Mouse (Mus musculus): ENCODE results near the gene Pik3r6. TPM values are rescaled to one million over a fixed set of nuclear protein-coding genes. Genes with fewer than 3 reads are reported as not detected.

Gene Pik3r6
- polyA plus RNA-seq, 1 experiment = 5.4 TPM

- Histone ChIP-seq H3K36me3 (ENCODE audit: control insufficient read depth, insufficient read depth, low read length) (no peaks in the 10 kb centered on the region), H3K4me3 (ENCODE audit: control insufficient read depth, low read depth, low read length) (no peak overlapping the region), H3K27me3 (ENCODE audit: control insufficient read depth, insufficient read depth, low read length) (no peaks in the 10 kb centered on the region), H3K27ac (ENCODE audit: control insufficient read depth, insufficient read depth, low read depth, low read length) (no peak overlapping the region), H3K4me1 (ENCODE audit: control insufficient read depth, insufficient read depth, low read length) (peaks cover 2% of the 10 kb centered on the region; the same call in 1 of the 2 replicates)
- TF ChIP-seq CTCF (IDR thresholded peaks at IDR 0.05; ENCODE audit: control insufficient read depth, insufficient read depth, insufficient replicate concordance, low read depth, low read length) (no peak), POLR2A (IDR thresholded peaks at IDR 0.05; ENCODE audit: control insufficient read depth, low read depth, low read length) (no peak)
Measured at GRCm38 (mm10) chr11:68577076-68577475, 74.3 kb downstream of the Pik3r6 start.

- no peak overlapping the region for H3K4me3 ChIP-seq (ENCODE audit: control insufficient read depth, low read depth, low read length)
- no peak overlapping the region for H3K27ac ChIP-seq (ENCODE audit: control insufficient read depth, insufficient read depth, low read depth, low read length)
- H3K36me3 ChIP-seq (ENCODE audit: control insufficient read depth, insufficient read depth, low read length) = no peaks in the 10 kb centered on the region
- TF ChIP-seq CTCF (IDR thresholded peaks at IDR 0.05; ENCODE audit: control insufficient read depth, insufficient read depth, insufficient replicate concordance, low read depth, low read length) (no peak), POLR2A (IDR thresholded peaks at IDR 0.05; ENCODE audit: control insufficient read depth, low read depth, low read length) (no peak)
- H3K27me3 ChIP-seq (ENCODE audit: control insufficient read depth, insufficient read depth, low read length) = no peaks in the 10 kb centered on the region
- H3K4me1 ChIP-seq (ENCODE audit: control insufficient read depth, insufficient read depth, low read length) = peaks cover 2% of the 10 kb centered on the region
Measured at GRCm38 (mm10) chr11:68579462-68579881, 76.7 kb downstream of the Pik3r6 start.

- Histone ChIP-seq H3K36me3 (ENCODE audit: control insufficient read depth, insufficient read depth, low read length) (no peaks in the 10 kb centered on the region), H3K4me3 (ENCODE audit: control insufficient read depth, low read depth, low read length) (no peak overlapping the region), H3K27ac (ENCODE audit: control insufficient read depth, insufficient read depth, low read depth, low read length) (no peak overlapping the region), H3K27me3 (ENCODE audit: control insufficient read depth, insufficient read depth, low read length) (no peaks in the 10 kb centered on the region), H3K4me1 (ENCODE audit: control insufficient read depth, insufficient read depth, low read length) (peaks cover 2% of the 10 kb centered on the region)
- TF ChIP-seq CTCF (IDR thresholded peaks at IDR 0.05; ENCODE audit: control insufficient read depth, insufficient read depth, insufficient replicate concordance, low read depth, low read length) (no peak), POLR2A (IDR thresholded peaks at IDR 0.05; ENCODE audit: control insufficient read depth, low read depth, low read length) (no peak)
Measured at GRCm38 (mm10) chr11:68580566-68580965, 77.7 kb downstream of the Pik3r6 start.

GRCm38 (mm10) chr11:68583225-68583624 lies 80.4 kb downstream of the Pik3r6 start:
- no peaks in the 10 kb centered on the region for H3K36me3 ChIP-seq (ENCODE audit: control insufficient read depth, insufficient read depth, low read length)
- no peaks in the 10 kb centered on the region for H3K27me3 ChIP-seq (ENCODE audit: control insufficient read depth, insufficient read depth, low read length)
- TF ChIP-seq POLR2A (IDR thresholded peaks at IDR 0.05; ENCODE audit: control insufficient read depth, low read depth, low read length) = no peak
- no peak for TF ChIP-seq CTCF (IDR thresholded peaks at IDR 0.05; ENCODE audit: control insufficient read depth, insufficient read depth, insufficient replicate concordance, low read depth, low read length)
- no peak overlapping the region; the same call in 1 of the 2 replicates for H3K4me3 ChIP-seq (ENCODE audit: control insufficient read depth, low read depth, low read length)
- H3K27ac ChIP-seq (ENCODE audit: control insufficient read depth, insufficient read depth, low read depth, low read length) = no peak overlapping the region
- H3K4me1 ChIP-seq (ENCODE audit: control insufficient read depth, insufficient read depth, low read length) = peaks cover 9% of the 10 kb centered on the region

- Histone ChIP-seq H3K36me3 (ENCODE audit: control insufficient read depth, insufficient read depth, low read length) (no peaks in the 10 kb centered on the region), H3K27ac (ENCODE audit: control insufficient read depth, insufficient read depth, low read depth, low read length) (no peak overlapping the region), H3K27me3 (ENCODE audit: control insufficient read depth, insufficient read depth, low read length) (no peaks in the 10 kb centered on the region), H3K4me3 (ENCODE audit: control insufficient read depth, low read depth, low read length) (no peak overlapping the region), H3K4me1 (ENCODE audit: control insufficient read depth, insufficient read depth, low read length) (peaks cover 9% of the 10 kb centered on the region)
- no peak for TF ChIP-seq POLR2A (IDR thresholded peaks at IDR 0.05; ENCODE audit: control insufficient read depth, low read depth, low read length)
Measured at GRCm38 (mm10) chr11:68583906-68584480, 81.2 kb downstream of the Pik3r6 start.

- Histone ChIP-seq H3K4me3 (ENCODE audit: control insufficient read depth, low read depth, low read length) (peak overlapping the region; percentile 92), H3K4me1 (ENCODE audit: control insufficient read depth, insufficient read depth, low read length) (peaks cover 7% of the 10 kb centered on the region), H3K27ac (ENCODE audit: control insufficient read depth, insufficient read depth, low read depth, low read length) (no peak overlapping the region), H3K36me3 (ENCODE audit: control insufficient read depth, insufficient read depth, low read length) (no peaks in the 10 kb centered on the region), H3K27me3 (ENCODE audit: control insufficient read depth, insufficient read depth, low read length) (no peaks in the 10 kb centered on the region)
- TF ChIP-seq CTCF (IDR thresholded peaks at IDR 0.05; ENCODE audit: control insufficient read depth, insufficient read depth, insufficient replicate concordance, low read depth, low read length) = no peak
- no peak for TF ChIP-seq POLR2A (IDR thresholded peaks at IDR 0.05; ENCODE audit: control insufficient read depth, low read depth, low read length)
Measured at GRCm38 (mm10) chr11:68585890-68586289, 83.1 kb downstream of the Pik3r6 start.

- peaks cover 7% of the 10 kb centered on the region for H3K4me1 ChIP-seq (ENCODE audit: control insufficient read depth, insufficient read depth, low read length)
- TF ChIP-seq CTCF (IDR thresholded peaks at IDR 0.05; ENCODE audit: control insufficient read depth, insufficient read depth, insufficient replicate concordance, low read depth, low read length) = no peak
- peak; percentile 19; the same call in 1 of the 2 replicates for TF ChIP-seq POLR2A (IDR thresholded peaks at IDR 0.05; ENCODE audit: control insufficient read depth, low read depth, low read length)
- H3K36me3 ChIP-seq (ENCODE audit: control insufficient read depth, insufficient read depth, low read length) = no peaks in the 10 kb centered on the region; the same call in 1 of the 2 replicates
- H3K4me3 ChIP-seq (ENCODE audit: control insufficient read depth, low read depth, low read length) = peak within 1 kb of the TSS; percentile 92
- peak within 1 kb of the TSS; percentile 73 for H3K27ac ChIP-seq (ENCODE audit: control insufficient read depth, insufficient read depth, low read depth, low read length)
- H3K27me3 ChIP-seq (ENCODE audit: control insufficient read depth, insufficient read depth, low read length) = no peaks in the 10 kb centered on the region
Measured at GRCm38 (mm10) chr11:68586721-68587120, 83.9 kb downstream of the Pik3r6 start, which contains the start of gene Ccdc42. Ccdc42 (plus strand) TSS chr11:68587021.

Data from testis, adult 2 months (tissue).